Mouse (Mus musculus): ENCODE measurements around the gene Dnase1l3. TPM values are rescaled to one million over a fixed set of nuclear protein-coding genes. Genes with fewer than 3 reads are reported as not detected.

Dnase1l3 gene
- 1 to 10 TPM in 1 of 2 experiments, under 1 TPM in 1; 0.31 to 2.5 TPM for total RNA-seq (2021)
- long read RNA-seq, experiment 1, result 0 reads
- long read RNA-seq, experiment 2, result 0 reads

- peak in 1 of 2 experiments; percentile 38 for DNase-seq (ENCODE audit: low spot score in 2 of 2)
These were observed at the start of gene Dnase1l3 for GRCm38 (mm10) chr14:7994271-7994767. Gene Dnase1l3 (minus strand): TSS chr14:7994573.

- no peak for DNase-seq (ENCODE audit: low spot score in 2 of 2)
These were observed 48.2 kb upstream of the Dnase1l3 start for GRCm38 (mm10) chr14:8042577-8042976.

- no peak for DNase-seq (ENCODE audit: low spot score in 2 of 2)
These were observed 47.7 kb upstream of the Dnase1l3 start for GRCm38 (mm10) chr14:8042120-8042519.

- DNase-seq (ENCODE audit: low spot score in 2 of 2), result no peak
These were observed 46.7 kb upstream of the Dnase1l3 start for GRCm38 (mm10) chr14:8040911-8041678.

GRCm38 (mm10) chr14:8040179-8040578 lies 45.8 kb upstream of the Dnase1l3 start:
- no peak for DNase-seq (ENCODE audit: low spot score in 2 of 2)

- DNase-seq (ENCODE audit: low spot score in 2 of 2), result peak in 1 of 2 experiments; percentile 34
These were observed 44.5 kb upstream of the Dnase1l3 start for GRCm38 (mm10) chr14:8038791-8039448.

- no peak for DNase-seq (ENCODE audit: low spot score in 2 of 2)
These were observed 43.8 kb upstream of the Dnase1l3 start for GRCm38 (mm10) chr14:8038150-8038549.

- DNase-seq (ENCODE audit: low spot score in 2 of 2), result no peak
These were observed 42.0 kb upstream of the Dnase1l3 start for GRCm38 (mm10) chr14:8036406-8036805.

- DNase-seq (ENCODE audit: low spot score in 2 of 2), result no peak
These were observed 41.6 kb upstream of the Dnase1l3 start for GRCm38 (mm10) chr14:8035951-8036350.

- DNase-seq (ENCODE audit: low spot score in 2 of 2), result no peak
These were observed 40.2 kb upstream of the Dnase1l3 start for GRCm38 (mm10) chr14:8034561-8034960.

GRCm38 (mm10) chr14:8032087-8032944 lies 37.9 kb upstream of the Dnase1l3 start:
- DNase-seq (ENCODE audit: low spot score in 2 of 2), result no peak

- no peak for DNase-seq (ENCODE audit: low spot score in 2 of 2)
These were observed 36.2 kb upstream of the Dnase1l3 start for GRCm38 (mm10) chr14:8030535-8030934.

- no peak for DNase-seq (ENCODE audit: low spot score in 2 of 2)
These were observed 35.4 kb upstream of the Dnase1l3 start for GRCm38 (mm10) chr14:8029752-8030151.

GRCm38 (mm10) chr14:8028086-8028485 lies 33.7 kb upstream of the Dnase1l3 start:
- no peak for DNase-seq (ENCODE audit: low spot score in 2 of 2)

- DNase-seq (ENCODE audit: low spot score in 2 of 2), result no peak
These were observed 32.6 kb upstream of the Dnase1l3 start for GRCm38 (mm10) chr14:8026769-8027531.

GRCm38 (mm10) chr14:8024936-8025335 lies 30.6 kb upstream of the Dnase1l3 start:
- DNase-seq (ENCODE audit: low spot score in 2 of 2), result no peak

GRCm38 (mm10) chr14:8024469-8024868 lies 30.1 kb upstream of the Dnase1l3 start:
- no peak for DNase-seq (ENCODE audit: low spot score in 2 of 2)

- no peak for DNase-seq (ENCODE audit: low spot score in 2 of 2)
These were observed 26.2 kb upstream of the Dnase1l3 start for GRCm38 (mm10) chr14:8020546-8020945.

GRCm38 (mm10) chr14:8020011-8020410 lies 25.6 kb upstream of the Dnase1l3 start:
- DNase-seq (ENCODE audit: low spot score in 2 of 2), result no peak

- DNase-seq (ENCODE audit: low spot score in 2 of 2), result no peak
These were observed 22.6 kb upstream of the Dnase1l3 start for GRCm38 (mm10) chr14:8016951-8017350.

GRCm38 (mm10) chr14:8016276-8016675 lies 21.9 kb upstream of the Dnase1l3 start:
- no peak for DNase-seq (ENCODE audit: low spot score in 2 of 2)
